In genomic region chr1:165459503-165460181, GRCm38 (mm10) we compare ENCODE assay signal across 8 mouse cellular contexts. TPM values are rescaled to one million over a fixed set of nuclear protein-coding genes. Genes with fewer than 3 reads are reported as not detected.
DNase-seq lines count a peak whose midpoint lies in the region; ATAC-seq lines count a peak whose summit lies in the region.

No protein-coding gene starts in this region.

- no peak for ATAC-seq in hindbrain, embryonic 12.5 days (ENCODE audit: low FRiP score)

- H3K9ac ChIP-seq in hindbrain, embryonic 12.5 days = peak overlapping the region; percentile 87

- H3K27me3 ChIP-seq in hindbrain, embryonic 12.5 days = no peaks in the 10 kb centered on the region

- peak overlapping the region; percentile 92 for H3K4me2 ChIP-seq in hindbrain, embryonic 12.5 days (replicated peaks)

- under 1% methylated on average over 56 of the region's 60 CpGs for WGBS in hindbrain, embryonic 12.5 days

- H3K4me3 ChIP-seq in hindbrain, embryonic 12.5 days = peak overlapping the region; percentile 93

- H3K36me3 ChIP-seq in hindbrain, embryonic 12.5 days = no peaks in the 10 kb centered on the region

- no peaks in the 10 kb centered on the region for H3K9me3 ChIP-seq in hindbrain, embryonic 12.5 days (replicated peaks)

- H3K27ac ChIP-seq in hindbrain, embryonic 12.5 days = peak overlapping the region; percentile 94

- peaks cover 7% of the 10 kb centered on the region for H3K4me1 ChIP-seq in hindbrain, embryonic 12.5 days

- DNase-seq in Muller cell, postnatal 12 days (ENCODE audit: inconsistent ontology term) = peak; percentile 64
- peak; percentile 76 for DNase-seq in cerebellum, adult 9-10 months
- DNase-seq in forelimb bud, embryonic 11.5 days (ENCODE audit: low read depth, low spot score) = peak; percentile 31
- DNase-seq in layer of hippocampus, postnatal 36 days = peak; percentile 44 to 47
- DNase-seq in lung, postnatal 14 days = peak; percentile 61
- peak; percentile 53 for DNase-seq in retina, postnatal 1 day
- peak; percentile 14 for DNase-seq in urinary bladder, postnatal 10 days (ENCODE audit: low spot score)

RNA-seq across cellular contexts. Expression of gene Dcaf6, which starts 0.6 kb away (rescaled TPM):
- polyA plus RNA-seq in hindbrain, embryonic 12.5 days (2016; fragmentation: Nextera tagmentation; extraction: Ambion mirVana) = 12.4 and 12.9 TPM in 2 replicates
- total RNA-seq in layer of hippocampus, postnatal 36 days (2021) = 10 to 100 TPM; 87.4 to 91.4 TPM

RNA-seq across cellular contexts. Expression of gene Mpc2, which starts 0.8 kb away (rescaled TPM):
- 145 and 146 TPM in 2 replicates for polyA plus RNA-seq in hindbrain, embryonic 12.5 days (2016; fragmentation: Nextera tagmentation; extraction: Ambion mirVana)
- total RNA-seq in layer of hippocampus, postnatal 36 days (2021) = 100 to 1,000 TPM; 138 to 150 TPM

RNA-seq across cellular contexts. Expression of gene Adcy10, which starts 25.3 kb away (rescaled TPM):
- polyA plus RNA-seq in hindbrain, embryonic 12.5 days (2016; fragmentation: Nextera tagmentation; extraction: Ambion mirVana) = 0.09 and 0.12 TPM in 2 replicates
- under 1 TPM; 0.42 to 0.63 TPM for total RNA-seq in layer of hippocampus, postnatal 36 days (2021)

Comparison
In these comparisons a context has a peak if more than half of its experiments do, and no peak if none do; other contexts are left out.
1. DNase-seq: peak in every context shown above with its lines; median percentile 76 in cerebellum, adult 9-10 months; 64 in Muller cell, postnatal 12 days; 61 in lung, postnatal 14 days; 53 in retina, postnatal 1 day; 46 in layer of hippocampus, postnatal 36 days; 31 in forelimb bud, embryonic 11.5 days; 14 in urinary bladder, postnatal 10 days.